Mouse (Mus musculus) megakaryocyte, embryonic 14.5 days (primary cell): Measurements from ENCODE around the gene Adcy5.

ENCODE experiments used
- FLI1 ChIP-seq: IDR thresholded peaks from 2 replicates; pipeline ENCODE4 v1.6.1; 2012; ENCODE audit warnings: low read length, inconsistent platforms, mixed read lengths
- GATA1 ChIP-seq: IDR thresholded peaks from 3 replicates; pipeline ENCODE4 v1.6.1; 2012; ENCODE audit warnings: mixed read lengths, low read length, inconsistent platforms, borderline replicate concordance

- TF ChIP-seq GATA1 (no peak), FLI1 (no peak)
Measured at GRCm38 (mm10) chr16:35304416-35304815, 149.7 kb downstream of the Adcy5 start.
